Mouse (Mus musculus): ENCODE data around the gene Sos1.

DNA sequence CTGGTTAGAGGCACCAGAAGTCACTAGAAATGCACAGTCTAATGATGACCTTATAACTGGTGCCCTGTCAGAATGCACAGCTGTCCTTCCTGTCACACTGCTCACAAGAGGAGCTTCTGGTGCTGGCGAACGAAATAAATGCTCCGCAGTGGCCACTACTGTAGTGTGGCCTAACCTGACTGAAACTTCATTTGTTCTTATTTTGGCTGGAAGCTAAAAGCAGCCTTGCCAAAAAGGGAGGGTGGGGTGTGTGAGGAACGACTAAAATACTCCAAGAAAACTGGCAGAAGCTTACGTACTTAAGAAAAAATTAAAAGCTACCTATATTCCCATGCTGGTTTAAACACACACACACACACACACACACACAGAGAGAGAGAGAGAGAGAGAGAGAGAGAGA lies 53.4 kb downstream of the Sos1 start:
- TF ChIP-seq EP300 (IDR thresholded peaks at IDR 0.05; ENCODE audit: insufficient read depth, low read depth, low read length) (no peak), CTCF (IDR thresholded peaks at IDR 0.05) (no peak)
